Mouse (Mus musculus) myocyte (in vitro differentiated cells): ENCODE measurements around the gene Naip2.
"Not testable (repeated sequence)": the region's sequence is repeated elsewhere in the genome, so short reads cannot be mapped to it uniquely, and the experiment has no call there.

Source experiments
- E2F4 ChIP-seq: IDR thresholded peaks from one replicate; pipeline ENCODE4 v1.6.1; 2011; ENCODE audit warnings: mild to moderate bottlenecking, control low read depth, moderate library complexity; ENCODE audit not compliant: insufficient read depth
- POLR2A ChIP-seq: IDR thresholded peaks from one replicate; pipeline ENCODE4 v1.6.1; 2011; ENCODE audit warnings: low read depth, mild to moderate bottlenecking, control low read depth, moderate library complexity; ENCODE audit not compliant: insufficient read length
- POLR2AphosphoS2 ChIP-seq: IDR thresholded peaks from one replicate; pipeline ENCODE4 v1.6.1; 2011; ENCODE audit warnings: low read depth, control low read depth; ENCODE audit not compliant: insufficient read length
- USF1 ChIP-seq: IDR thresholded peaks from one replicate; pipeline ENCODE4 v1.6.1; 2011; ENCODE audit warnings: low read depth, mild to moderate bottlenecking, control low read depth, moderate library complexity

DNA sequence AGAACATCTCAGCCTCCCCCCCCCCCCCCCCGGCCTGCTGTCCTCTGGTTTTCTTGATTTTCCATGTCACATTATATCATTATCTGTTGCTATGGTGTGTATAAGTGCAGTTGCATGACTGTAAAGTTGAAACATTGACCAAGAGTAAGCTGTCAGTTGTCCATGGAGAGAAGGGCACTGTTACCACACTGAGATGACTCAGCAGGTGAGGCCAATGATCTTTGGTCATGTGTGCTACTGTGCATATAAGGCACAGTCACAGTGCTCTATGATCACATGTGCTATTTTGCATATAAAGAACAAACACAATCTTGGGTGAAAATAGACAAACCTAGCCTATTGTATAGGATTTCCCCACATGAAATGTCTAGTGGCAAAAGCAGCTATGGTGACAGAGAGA is 11.8 kb upstream of the Naip2 start:
- not testable (repeated sequence) for TF ChIP-seq POLR2A, POLR2AphosphoS2, USF1, E2F4
